Mouse (Mus musculus) cerebellum, adult 2 months (tissue): ENCODE measurements at regions not wholly inside any gene's neighbourhood (a gene's known extent, or its start where the extent isn't known, plus 50 kb on each side); places are given as distances from the start of the nearest gene placed in this dataset.

ENCODE experiments used
- DNase-seq, 2 experiments: peaks; one replicate each; pipeline ENCODE4 v3.0.0; 2021
- H3K27ac ChIP-seq: fragments of 200-500 bp; 2 replicates; pipeline ENCODE4 v1.5.1; 2012; ENCODE audit warnings: low read length, control low read depth, inconsistent platforms; ENCODE audit not compliant: insufficient read depth
- H3K27me3 ChIP-seq: fragments of 200-500 bp; 2 replicates; pipeline ENCODE4 v1.6.1; 2012; ENCODE audit warnings: inconsistent platforms, mild to moderate bottlenecking, low read length, moderate library complexity; ENCODE audit not compliant: control insufficient read depth, insufficient read depth
- H3K4me1 ChIP-seq: fragments of 200-500 bp; 2 replicates; pipeline ENCODE4 v1.6.1; 2011; ENCODE audit warnings: low read length; ENCODE audit not compliant: control insufficient read depth, insufficient read depth
- H3K4me3 ChIP-seq: fragments of 200-500 bp; replicated peaks from 2 replicates; pipeline ENCODE3; 2011; ENCODE audit warnings: mild to moderate bottlenecking, low read depth, low read length, control low read depth; ENCODE audit not compliant: insufficient read depth
- CTCF ChIP-seq: fragments of 200-500 bp; IDR thresholded peaks from 2 replicates; pipeline ENCODE4 v1.5.1; 2011; ENCODE audit warnings: low read depth, mild to moderate bottlenecking, control low read depth, low read length, moderate library complexity, borderline replicate concordance; ENCODE audit not compliant: insufficient read depth
- POLR2A ChIP-seq: fragments of 200-500 bp; IDR thresholded peaks from 2 replicates; pipeline ENCODE4 v1.6.1; 2011; ENCODE audit warnings: low read length, control low read depth, borderline replicate concordance; ENCODE audit not compliant: insufficient read depth
- WGBS: fragments of 180-500 bp; shearing (Covaris S2); methylation state at CpG from one replicate; pipeline ENCODE4 v1.1.7; 2018; 5-methylcytosine and 5-hydroxymethylcytosine counted together

DNA sequence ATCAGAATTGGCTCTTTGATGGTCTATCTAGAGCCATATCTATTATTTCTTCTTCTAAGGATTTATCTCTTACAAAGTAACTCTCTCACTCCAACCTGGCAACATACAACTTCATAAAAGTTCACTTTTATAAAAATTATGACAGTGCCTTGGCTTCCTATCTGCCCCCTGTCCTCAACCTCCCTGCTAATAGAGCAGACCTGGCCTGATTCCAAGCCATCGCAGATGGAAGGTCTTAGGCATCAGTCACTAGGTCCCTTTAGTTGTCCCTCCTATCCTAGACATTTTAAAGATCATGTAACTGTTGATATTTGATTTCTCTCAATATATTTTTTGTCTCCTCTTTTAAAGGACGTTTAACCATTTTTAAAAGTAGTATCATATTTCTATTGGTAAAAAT, 1974.3 kb upstream of the Slc39a10 start:
- TF ChIP-seq POLR2A (no peak), CTCF (no peak)
- H3K27me3 ChIP-seq: no peaks in the 10 kb centered on the region

DNA sequence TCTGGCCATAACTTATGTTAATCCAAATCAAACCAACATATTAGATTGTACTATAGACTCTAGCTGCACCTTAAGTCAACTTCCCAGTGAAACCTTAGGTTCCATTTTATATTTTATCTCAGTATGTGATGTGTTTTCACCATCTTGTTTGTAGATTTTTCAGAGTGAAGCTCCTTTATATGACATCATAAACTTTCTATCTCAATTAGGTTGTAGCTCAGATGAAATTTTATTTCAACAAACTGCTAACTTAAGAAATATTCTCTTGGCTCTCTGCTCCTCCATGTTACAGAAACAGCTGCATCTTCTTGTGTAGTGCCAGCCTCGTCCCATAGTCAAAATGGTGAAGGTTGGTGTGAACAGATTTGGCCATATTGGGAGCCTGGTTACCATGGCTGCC, 1988.7 kb upstream of the Slc39a10 start:
- DNase-seq: no peak
- Histone ChIP-seq H3K4me3 (no peak overlapping the region), H3K27ac (no peak overlapping the region), H3K27me3 (no peaks in the 10 kb centered on the region), H3K4me1 (no peaks in the 10 kb centered on the region)
- WGBS: 74% methylated on average over 1 of the region's 1 CpGs
- TF ChIP-seq POLR2A (no peak), CTCF (no peak)

More for the DNA sequence above, 1974.3 kb upstream of the Slc39a10 start:
- DNase-seq: peak in 1 of 2 experiments; percentile 10
- WGBS: 54% methylated on average over 2 of the region's 2 CpGs
- Histone ChIP-seq H3K4me1 (no peaks in the 10 kb centered on the region), H3K27ac (no peak overlapping the region), H3K4me3 (no peak overlapping the region)

GRCm38 (mm10) chr1:48893571-48893970, 2000.9 kb upstream of the Slc39a10 start:
- 40% methylated on average over 2 of the region's 2 CpGs for WGBS
- no peak overlapping the region for H3K27ac ChIP-seq
- no peak for DNase-seq
- no peak for TF ChIP-seq POLR2A
- TF ChIP-seq CTCF: no peak
- H3K4me3 ChIP-seq: no peak overlapping the region
- H3K27me3 ChIP-seq: no peaks in the 10 kb centered on the region
- no peaks in the 10 kb centered on the region for H3K4me1 ChIP-seq

DNA sequence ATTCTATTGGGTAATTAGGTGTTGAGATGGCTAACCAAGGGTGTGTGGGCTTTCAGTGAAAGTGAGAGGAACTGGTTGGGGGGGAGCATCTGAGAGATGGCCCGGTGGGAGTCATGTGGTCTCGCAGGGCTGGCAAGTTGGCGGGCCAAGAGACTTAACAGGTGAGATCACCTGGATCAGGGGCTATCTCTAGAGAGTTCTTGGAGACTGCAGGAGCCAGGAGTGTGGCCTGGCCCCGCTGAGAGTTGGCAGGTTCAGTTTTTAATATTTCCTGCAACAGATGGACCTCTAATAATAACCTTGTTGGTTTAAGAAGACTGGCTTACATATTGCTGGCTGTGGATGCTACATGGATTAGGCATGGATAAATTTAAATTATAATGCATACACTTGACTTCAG, 1984.0 kb upstream of the Tmeff2 start:
- DNase-seq: peak; percentile 86 to 97
- TF ChIP-seq CTCF (no peak), POLR2A (no peak)
- H3K4me1 ChIP-seq: peaks cover 4% of the 10 kb centered on the region; the same call in 1 of the 2 replicates
- WGBS: 18% methylated on average over 4 of the region's 4 CpGs
- no peaks in the 10 kb centered on the region for H3K27me3 ChIP-seq
- H3K27ac ChIP-seq: no peak overlapping the region
- H3K4me3 ChIP-seq: no peak overlapping the region

GRCm38 (mm10) chr1:48943126-48943525, 1957.3 kb upstream of the Tmeff2 start:
- WGBS: 14% methylated on average over 2 of the region's 2 CpGs
- no peaks in the 10 kb centered on the region for H3K4me1 ChIP-seq

DNA sequence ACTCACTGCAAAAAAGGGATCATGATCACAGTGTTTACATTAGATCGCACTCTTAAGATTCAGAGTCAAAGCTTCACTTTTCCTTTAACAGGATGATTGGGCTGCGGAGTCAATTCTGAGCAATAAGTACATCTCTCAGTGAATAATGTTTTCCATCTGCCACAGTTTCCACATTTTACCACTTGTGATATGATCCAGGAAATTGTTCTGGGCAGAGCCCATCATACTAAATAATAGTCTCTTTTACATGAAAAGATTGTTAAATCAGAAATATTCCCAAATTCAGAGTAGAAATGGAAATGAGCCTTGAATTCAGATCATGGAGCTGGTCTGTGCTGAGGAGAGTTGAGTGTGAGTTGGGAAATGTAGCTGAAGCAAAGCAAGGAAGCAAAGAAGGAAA, 1956.6 kb upstream of the Tmeff2 start:
- H3K4me1 ChIP-seq: no peaks in the 10 kb centered on the region
- H3K4me3 ChIP-seq: no peak overlapping the region
- 81% methylated on average over 2 of the region's 2 CpGs for WGBS
- H3K27ac ChIP-seq: no peak overlapping the region
- H3K27me3 ChIP-seq: no peaks in the 10 kb centered on the region
- TF ChIP-seq CTCF (no peak), POLR2A (no peak)
- DNase-seq: peak in 1 of 2 experiments; percentile 45

More at GRCm38 (mm10) chr1:48943126-48943525, 1957.3 kb upstream of the Tmeff2 start:
- H3K27me3 ChIP-seq: no peaks in the 10 kb centered on the region
- DNase-seq: peak in 1 of 2 experiments; percentile 58
- no peak overlapping the region for H3K27ac ChIP-seq
- no peak overlapping the region for H3K4me3 ChIP-seq
- no peak for TF ChIP-seq POLR2A
- no peak for TF ChIP-seq CTCF
